Mouse (Mus musculus): ENCODE results near the gene 2900026A02Rik. TPM values are rescaled to one million over a fixed set of nuclear protein-coding genes. Genes with fewer than 3 reads are reported as not detected.

Gene 2900026A02Rik
- total RNA-seq (2021) = 10 to 100 TPM; 21.2 to 23.3 TPM
- long read RNA-seq, experiment 1, partial matches to known transcripts = 1 of 2 reads
- long read RNA-seq, experiment 1, other reads (novel, unspliced or antisense) = 1 of 2 reads
- long read RNA-seq, experiment 2, partial matches to known transcripts = 0 of 1 reads
- long read RNA-seq, experiment 2, other reads (novel, unspliced or antisense) = 1 of 1 reads

GRCm38 (mm10) chr5:113221147-113221865, at the start of gene 2900026A02Rik:
Gene 2900026A02Rik (minus strand): TSS chr5:113221236.
- DNase-seq (ENCODE audit: low spot score in 2 of 2) = peak; percentile 63 to 67

- no peak for DNase-seq (ENCODE audit: low spot score in 2 of 2)
Measured at GRCm38 (mm10) chr5:113270043-113270442, 49.0 kb upstream of the 2900026A02Rik start.

GRCm38 (mm10) chr5:113268246-113268645, 47.2 kb upstream of the 2900026A02Rik start:
- DNase-seq (ENCODE audit: low spot score in 2 of 2) = no peak

GRCm38 (mm10) chr5:113265637-113266036, 44.6 kb upstream of the 2900026A02Rik start:
- DNase-seq (ENCODE audit: low spot score in 2 of 2) = no peak

DNA sequence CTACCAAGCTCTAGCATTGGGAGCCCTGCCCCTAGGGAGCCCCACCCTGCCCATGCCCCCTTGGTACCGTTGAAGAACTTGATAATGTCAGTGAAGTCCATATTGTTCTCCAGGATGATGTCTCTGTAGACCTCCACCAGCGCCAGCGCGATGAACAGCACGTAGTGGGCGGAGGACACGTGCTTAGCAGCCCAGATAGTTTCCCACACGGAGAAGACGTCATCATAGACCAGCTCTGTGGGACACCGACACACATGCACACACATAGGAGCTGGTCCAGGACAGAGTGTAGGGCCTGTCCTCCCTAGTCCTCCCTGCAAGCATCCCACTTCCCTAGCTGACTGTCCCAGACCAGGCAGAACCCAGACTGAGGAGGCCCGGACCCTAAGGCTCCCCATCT, 29.8 kb upstream of the 2900026A02Rik start:
- DNase-seq (ENCODE audit: low spot score in 2 of 2) = no peak

DNA sequence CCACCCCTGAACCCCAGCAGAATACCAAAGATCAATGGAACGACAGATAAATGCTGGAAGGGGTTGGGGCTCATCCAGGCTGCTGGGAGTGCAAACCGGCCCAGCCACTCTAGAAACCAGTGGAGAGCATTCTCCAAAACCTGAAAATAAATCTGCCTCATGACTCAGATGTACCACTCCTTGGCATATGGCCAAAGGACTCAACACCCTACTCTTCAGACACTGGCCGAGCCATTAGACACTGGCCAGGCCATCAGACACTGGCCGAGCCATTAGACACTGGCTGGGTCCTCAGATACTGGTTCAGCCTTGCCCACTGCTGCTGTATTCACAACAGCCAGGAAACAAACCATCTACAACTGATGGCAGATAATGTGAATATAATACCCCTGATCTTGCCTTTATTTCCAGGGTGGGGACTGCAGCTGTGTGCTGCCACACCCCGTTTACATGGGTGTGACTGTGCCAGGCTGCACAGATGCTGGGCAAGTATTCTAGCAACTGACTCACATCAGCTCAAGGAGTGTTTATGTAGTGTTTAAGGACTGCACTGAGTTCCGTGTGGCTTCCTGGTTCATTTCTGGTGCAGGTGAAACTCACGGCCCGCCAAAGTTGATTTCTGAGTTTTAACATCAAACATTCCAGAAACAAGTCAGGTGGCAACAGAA, 28.4 kb upstream of the 2900026A02Rik start:
- DNase-seq (ENCODE audit: low spot score in 2 of 2) = no peak

DNA sequence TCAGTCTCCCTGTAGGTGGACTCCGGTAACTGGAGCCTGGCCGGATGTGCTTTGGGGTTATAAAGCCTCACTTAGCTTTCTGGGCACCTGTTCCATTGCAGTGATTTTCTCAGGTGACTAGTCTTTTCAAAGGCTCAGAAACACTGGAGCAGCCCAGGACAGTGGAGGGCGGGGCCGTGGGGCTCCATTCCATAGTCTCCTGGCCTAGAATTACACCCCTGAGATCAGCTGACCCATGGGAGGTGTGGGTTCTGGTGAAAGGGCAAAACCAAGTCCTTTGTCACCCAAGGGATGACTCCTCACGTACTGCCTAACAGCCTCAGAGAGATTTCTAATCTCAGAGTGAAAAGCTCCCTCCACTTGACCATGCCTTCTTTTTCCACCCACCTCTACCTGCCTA, 9.2 kb upstream of the 2900026A02Rik start:
- no peak for DNase-seq (ENCODE audit: low spot score in 2 of 2)

GRCm38 (mm10) chr5:113226632-113227102, 5.6 kb upstream of the 2900026A02Rik start, which contains the start of gene Tmem211:
Gene Tmem211 (plus strand): TSS chr5:113226909.
- DNase-seq (ENCODE audit: low spot score in 2 of 2) = peak; percentile 52 to 62

DNA sequence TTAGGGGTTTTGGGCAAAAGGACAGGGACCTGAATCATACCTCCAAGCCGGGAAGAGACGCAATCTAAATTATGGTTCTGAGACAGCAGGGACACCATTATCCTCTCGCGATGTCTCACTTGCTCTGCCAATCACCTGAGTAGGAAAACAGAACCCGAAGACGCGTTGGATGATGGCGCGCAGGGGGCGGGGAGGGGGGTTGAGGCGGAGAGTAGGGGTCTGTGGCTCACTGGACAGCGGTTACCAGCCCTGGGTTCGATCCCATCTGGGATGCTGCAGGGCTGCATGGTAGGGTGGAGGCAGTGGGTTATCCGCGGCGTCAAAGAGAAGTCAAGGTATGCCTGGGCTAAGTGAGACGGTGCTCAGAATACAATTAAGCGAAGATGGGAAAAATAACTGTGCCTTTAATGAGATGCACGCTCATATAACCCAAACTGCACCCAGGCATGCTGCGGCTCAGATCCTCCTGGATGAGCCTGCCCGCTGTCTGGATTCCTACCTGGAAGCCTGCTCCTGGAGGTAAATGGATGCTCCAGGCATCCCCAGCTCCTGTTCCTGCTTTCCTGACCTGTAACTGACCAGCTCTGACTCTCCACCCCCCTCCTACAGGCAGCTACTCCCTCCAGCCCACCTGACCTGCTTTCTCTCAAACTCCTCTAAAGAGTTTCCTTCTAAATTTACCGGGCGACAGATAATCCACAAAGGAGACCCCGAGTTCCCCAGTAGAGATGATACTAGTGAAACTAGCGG, 4.8 kb upstream of the 2900026A02Rik start:
- DNase-seq (ENCODE audit: low spot score in 2 of 2) = no peak

DNA sequence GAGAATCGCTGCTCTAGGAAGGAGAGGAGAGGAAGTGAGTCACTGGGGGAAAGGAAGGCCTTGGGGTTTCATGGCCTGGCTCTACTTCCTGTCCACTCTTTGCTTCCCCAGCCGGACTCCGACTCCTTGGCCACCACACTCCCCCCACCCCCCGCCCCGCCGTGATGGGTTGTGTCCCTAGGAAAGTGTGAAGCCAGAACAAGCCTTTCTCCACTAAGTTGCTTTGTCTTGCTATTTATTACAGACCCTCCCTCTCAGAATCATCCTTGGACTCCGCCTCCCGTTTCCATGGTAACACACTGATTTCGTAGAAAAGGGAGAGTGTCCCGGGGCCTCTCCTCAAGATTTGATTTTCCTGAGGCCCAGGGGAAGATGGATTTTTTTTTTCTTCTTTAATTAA, 4.2 kb upstream of the 2900026A02Rik start:
- DNase-seq (ENCODE audit: low spot score in 2 of 2) = no peak

DNA sequence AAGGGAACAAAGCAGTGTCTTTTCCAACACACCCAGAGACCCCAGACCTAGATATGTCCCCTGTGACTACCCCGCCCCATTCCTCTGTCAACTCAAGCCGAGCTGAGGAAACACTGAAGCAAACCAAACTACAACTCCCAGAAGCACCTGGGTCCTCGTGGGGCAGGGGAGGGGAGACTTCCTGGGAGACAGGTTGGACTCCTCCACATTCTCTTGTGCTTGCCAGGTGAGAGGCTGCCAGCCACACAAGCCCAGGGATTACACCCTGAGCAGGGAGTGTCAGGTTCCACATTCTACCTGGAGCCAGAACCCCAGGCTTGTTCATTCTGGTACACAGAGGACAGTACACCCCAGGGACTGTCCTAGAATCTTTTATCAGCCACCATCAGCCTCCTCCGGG, 2.9 kb upstream of the 2900026A02Rik start:
- DNase-seq (ENCODE audit: low spot score in 2 of 2) = no peak

- DNase-seq (ENCODE audit: low spot score in 2 of 2) = no peak
Measured at GRCm38 (mm10) chr5:113220383-113221146, 471 bp downstream of the 2900026A02Rik start.

GRCm38 (mm10) chr5:113219876-113220275, 1.2 kb downstream of the 2900026A02Rik start:
- DNase-seq (ENCODE audit: low spot score in 2 of 2) = no peak

GRCm38 (mm10) chr5:113219450-113219849, 1.6 kb downstream of the 2900026A02Rik start:
- DNase-seq (ENCODE audit: low spot score in 2 of 2) = no peak

GRCm38 (mm10) chr5:113218617-113219235, 2.3 kb downstream of the 2900026A02Rik start:
- DNase-seq (ENCODE audit: low spot score in 2 of 2) = no peak

- no peak for DNase-seq (ENCODE audit: low spot score in 2 of 2)
Measured at GRCm38 (mm10) chr5:113217076-113217475, 4.0 kb downstream of the 2900026A02Rik start.

DNA sequence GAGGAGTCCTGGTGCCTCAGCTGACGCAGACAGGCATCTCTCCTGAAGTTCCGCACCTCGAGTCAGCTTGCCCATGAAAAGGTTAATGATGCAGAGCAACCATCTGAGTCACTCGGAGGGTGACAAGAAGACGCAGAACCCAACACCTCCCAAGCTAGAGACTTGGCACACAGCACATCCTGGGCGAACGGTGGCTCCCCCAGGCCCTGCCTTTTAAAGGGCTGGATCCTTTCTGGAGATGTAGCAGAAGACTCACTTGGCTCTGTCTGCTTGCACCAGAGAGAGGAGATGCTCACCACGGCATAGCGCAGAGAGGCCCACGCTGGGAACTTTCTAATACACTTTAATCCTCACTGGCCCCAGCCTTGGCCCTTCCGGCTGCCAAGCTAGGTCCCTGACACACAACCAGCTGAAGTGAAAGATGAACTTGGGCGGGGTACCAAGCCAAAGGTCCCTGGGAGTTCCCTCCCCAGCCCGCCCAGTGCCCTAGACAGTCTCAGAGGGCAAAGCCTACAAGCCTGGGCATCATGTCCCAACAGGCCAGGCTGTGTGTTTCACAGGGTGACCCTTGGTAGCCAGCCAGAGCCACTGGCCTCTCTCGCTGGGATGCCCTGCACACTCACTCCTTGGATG, 4.6 kb downstream of the 2900026A02Rik start:
- DNase-seq (ENCODE audit: low spot score in 2 of 2) = no peak

DNA sequence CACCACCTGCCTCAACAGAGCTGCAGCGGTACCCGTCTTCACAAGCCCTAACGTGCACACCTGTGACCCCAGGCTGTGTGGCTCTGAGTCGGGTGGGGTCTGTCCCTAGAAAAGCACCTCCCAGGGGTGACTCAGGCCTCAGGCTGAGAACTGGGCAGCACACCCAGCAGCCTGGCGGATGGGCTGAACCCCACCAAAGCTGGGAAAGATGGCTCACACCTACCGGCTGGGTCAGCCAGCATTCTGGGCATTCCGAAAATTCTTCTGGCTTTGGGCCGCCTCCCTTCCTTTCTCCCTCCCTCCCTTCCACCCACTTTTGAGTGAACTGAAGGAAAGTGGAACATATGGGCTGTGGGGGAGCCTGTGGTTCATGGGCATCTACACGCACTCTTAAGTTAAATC, 5.4 kb downstream of the 2900026A02Rik start:
- DNase-seq (ENCODE audit: low spot score in 2 of 2) = no peak

- DNase-seq (ENCODE audit: low spot score in 2 of 2) = no peak
Measured at GRCm38 (mm10) chr5:113214455-113214854, 6.6 kb downstream of the 2900026A02Rik start.

DNA sequence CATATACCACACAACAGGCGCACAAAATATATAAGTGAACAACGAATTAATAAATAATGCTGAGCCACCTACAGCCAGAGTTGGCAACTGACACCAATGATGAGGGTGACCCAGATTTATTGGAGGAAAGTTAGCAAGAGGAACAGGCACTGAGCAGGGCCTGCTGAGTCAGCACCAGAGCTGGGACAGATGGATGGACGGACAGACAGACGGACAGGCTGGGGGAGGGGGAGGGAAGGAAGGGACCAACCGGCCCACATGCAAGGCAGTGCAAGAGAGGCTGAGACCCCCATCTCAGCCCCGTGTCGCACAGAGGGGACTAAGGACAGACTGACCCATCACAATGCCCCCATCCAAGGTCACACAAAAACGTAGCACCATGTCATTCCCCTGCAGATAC, 7.0 kb downstream of the 2900026A02Rik start:
- DNase-seq (ENCODE audit: low spot score in 2 of 2) = no peak

Measured in adrenal gland, postnatal 4 days (tissue).